Mouse (Mus musculus): ENCODE data around the gene Ncoa5.

- no peak for TF ChIP-seq CTCF (IDR thresholded peaks at IDR 0.05; ENCODE audit: low read depth)
- no peak for TF ChIP-seq EP300 (IDR thresholded peaks at IDR 0.05; ENCODE audit: low read depth)
These were observed 64.0 kb downstream of the Ncoa5 start for GRCm38 (mm10) chr2:164970631-164971196.
